ENCODE assay signal across 16 mouse cellular contexts in the genomic region with DNA sequence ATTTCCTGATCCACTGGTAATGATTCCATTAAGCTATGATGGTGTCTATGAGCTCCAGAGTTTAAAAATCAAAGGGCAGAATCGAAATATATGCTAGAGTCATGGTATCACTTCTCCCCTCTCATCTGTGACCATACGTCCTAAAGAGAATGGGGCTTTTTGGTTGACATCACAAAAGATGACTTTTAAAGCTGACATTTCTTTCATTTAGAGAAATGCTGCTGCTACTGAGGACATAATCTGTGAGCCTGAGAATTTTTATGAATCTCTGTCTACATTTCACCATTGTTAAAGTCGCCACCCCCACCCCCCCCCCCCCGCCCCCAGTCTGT.
A peak's percentile ranks its signal among the peaks of the same experiment; 100 is the strongest.
DNase-seq lines count a peak whose midpoint lies in the region; ATAC-seq and TF ChIP-seq lines count a peak whose summit lies in the region.
"Had no signal": no experiment of that assay in that cellular context is flagged by ENCODE, and none has a peak within 500 bp of the region (broad histone marks: within the 10 kb centered on the region; RNA-seq: fewer than 3 reads in every experiment).

No protein-coding gene starts in this region.

- 52% methylated on average over 4 of the region's 4 CpGs for WGBS in spleen, adult 2 months
- WGBS in neural tube, embryonic 14.5 days = 56% methylated on average over 4 of the region's 4 CpGs
- 74% methylated on average over 4 of the region's 4 CpGs for WGBS in hindbrain, embryonic 14.5 days
- 73% methylated on average over 4 of the region's 4 CpGs for WGBS in kidney, embryonic 16.5 days

- H3K9ac ChIP-seq in neural tube, embryonic 14.5 days (replicated peaks; ENCODE audit: low read depth, low read length) = no peak overlapping the region
- no peak overlapping the region for H3K9ac ChIP-seq in hindbrain, embryonic 14.5 days
- H3K9ac ChIP-seq in kidney, embryonic 16.5 days (replicated peaks; ENCODE audit: low read length) = no peak overlapping the region
- H3K9ac ChIP-seq: forebrain, embryonic 13.5 days; forebrain, postnatal 0 days; heart, embryonic 12.5 days had no signal

- H3K4me1 ChIP-seq in spleen, adult 2 months (ENCODE audit: control insufficient read depth, insufficient read depth, insufficient read length) = peaks cover 4% of the 10 kb centered on the region
- H3K4me1 ChIP-seq in neural tube, embryonic 14.5 days (ENCODE audit: control insufficient read depth, insufficient read depth, low read length) = no peaks in the 10 kb centered on the region
- no peaks in the 10 kb centered on the region for H3K4me1 ChIP-seq in hindbrain, embryonic 14.5 days (replicated peaks; ENCODE audit: control insufficient read depth, insufficient read depth, low read length)
- H3K4me1 ChIP-seq in kidney, embryonic 16.5 days (ENCODE audit: insufficient read depth, low read length) = no peaks in the 10 kb centered on the region
- H3K4me1 ChIP-seq: embryonic facial prominence, embryonic 10.5 days; forebrain, embryonic 13.5 days; heart, embryonic 12.5 days had no signal

- no peak for DNase-seq in spleen, adult 2 months (ENCODE audit: low read depth in 1 of 2, low spot score in 2 of 2)
- no peak for DNase-seq in spleen, postnatal 36 days (ENCODE audit: low spot score in 2 of 2)
- DNase-seq in hindbrain, embryonic 14.5 days (ENCODE audit: low spot score) = no peak
- DNase-seq in cerebellum, postnatal 10 days = no peak
- DNase-seq: adrenal gland, postnatal 10 days; cerebellum, adult 11-12 months; cerebellum, adult 9-10 months; forebrain, postnatal 0 days; gastrocnemius, postnatal 14 days had no signal

- H3K9me3 ChIP-seq in neural tube, embryonic 14.5 days (ENCODE audit: control insufficient read depth, low read length) = no peaks in the 10 kb centered on the region
- no peaks in the 10 kb centered on the region for H3K9me3 ChIP-seq in hindbrain, embryonic 14.5 days (ENCODE audit: control insufficient read depth, low read length)
- H3K9me3 ChIP-seq in kidney, embryonic 16.5 days (ENCODE audit: low read length) = no peaks in the 10 kb centered on the region
- H3K9me3 ChIP-seq: embryonic facial prominence, embryonic 10.5 days; forebrain, embryonic 13.5 days; G1E; heart, embryonic 12.5 days had no signal

- 0 out of 2 replicates have a peak, but pooled peaks have one; percentile 9 for ATAC-seq in megakaryocyte, adult 5-6 weeks (ENCODE audit: poor library complexity, severe bottlenecking)
- peak; percentile 14; the same call in 1 of the 2 replicates for ATAC-seq in neural tube, embryonic 14.5 days (ENCODE audit: low read depth)
- ATAC-seq in hindbrain, embryonic 14.5 days (ENCODE audit: low FRiP score) = no peak
- ATAC-seq in kidney, embryonic 16.5 days (ENCODE audit: low FRiP score, low TSS enrichment) = no peak
- ATAC-seq: forebrain, embryonic 13.5 days; forebrain, postnatal 0 days had no signal

- no peak for TF ChIP-seq POLR2A in spleen, adult 2 months (IDR thresholded peaks at IDR 0.05; ENCODE audit: low read depth, low read length)

- no peak overlapping the region for H3K4me2 ChIP-seq in neural tube, embryonic 14.5 days (ENCODE audit: low read depth, low read length)
- H3K4me2 ChIP-seq in hindbrain, embryonic 14.5 days (replicated peaks) = no peak overlapping the region
- no peak overlapping the region for H3K4me2 ChIP-seq in kidney, embryonic 16.5 days (replicated peaks; ENCODE audit: low read depth, low read length)
- H3K4me2 ChIP-seq: forebrain, embryonic 13.5 days; heart, embryonic 12.5 days had no signal

- no peak overlapping the region for H3K4me3 ChIP-seq in spleen, adult 2 months (ENCODE audit: extremely low read depth, insufficient read depth, insufficient read length)
- no peak overlapping the region for H3K4me3 ChIP-seq in neural tube, embryonic 14.5 days (ENCODE audit: low read depth, low read length)
- no peak overlapping the region for H3K4me3 ChIP-seq in hindbrain, embryonic 14.5 days (replicated peaks; ENCODE audit: low read length)
- H3K4me3 ChIP-seq in kidney, embryonic 16.5 days (ENCODE audit: low read length) = no peak overlapping the region
- H3K4me3 ChIP-seq: embryonic facial prominence, embryonic 10.5 days; forebrain, embryonic 13.5 days; heart, embryonic 12.5 days had no signal

- no peaks in the 10 kb centered on the region for H3K36me3 ChIP-seq in spleen, adult 2 months (ENCODE audit: control insufficient read depth, insufficient read depth, low read length)
- H3K36me3 ChIP-seq in neural tube, embryonic 14.5 days (ENCODE audit: control insufficient read depth, insufficient read depth, low read length) = no peaks in the 10 kb centered on the region
- no peaks in the 10 kb centered on the region for H3K36me3 ChIP-seq in hindbrain, embryonic 14.5 days (replicated peaks; ENCODE audit: control insufficient read depth, insufficient read depth)
- no peaks in the 10 kb centered on the region for H3K36me3 ChIP-seq in kidney, embryonic 16.5 days (ENCODE audit: insufficient read depth, low read length)
- H3K36me3 ChIP-seq: embryonic facial prominence, embryonic 10.5 days; G1E; heart, embryonic 12.5 days had no signal

- no peaks in the 10 kb centered on the region for H3K27me3 ChIP-seq in spleen, adult 2 months (ENCODE audit: control insufficient read depth, insufficient read depth, low read length)
- no peaks in the 10 kb centered on the region for H3K27me3 ChIP-seq in neural tube, embryonic 14.5 days (ENCODE audit: control insufficient read depth, insufficient read depth, low read length)
- H3K27me3 ChIP-seq in hindbrain, embryonic 14.5 days (ENCODE audit: control insufficient read depth, insufficient read depth, low read length) = no peaks in the 10 kb centered on the region
- H3K27me3 ChIP-seq in kidney, embryonic 16.5 days (ENCODE audit: insufficient read depth, low read length) = no peaks in the 10 kb centered on the region
- H3K27me3 ChIP-seq: forebrain, embryonic 13.5 days; heart, embryonic 12.5 days had no signal

- TF ChIP-seq CTCF in spleen, adult 2 months (IDR thresholded peaks at IDR 0.05; ENCODE audit: extremely low read depth, insufficient read depth, insufficient read length, insufficient replicate concordance) = no peak

- peak overlapping the region; percentile 35 for H3K27ac ChIP-seq in spleen, adult 2 months (ENCODE audit: insufficient read depth, low read length)
- H3K27ac ChIP-seq in neural tube, embryonic 14.5 days (ENCODE audit: low read depth, low read length) = no peak overlapping the region
- no peak overlapping the region for H3K27ac ChIP-seq in hindbrain, embryonic 14.5 days
- H3K27ac ChIP-seq in kidney, embryonic 16.5 days (ENCODE audit: low read length) = no peak overlapping the region
- H3K27ac ChIP-seq: embryonic facial prominence, embryonic 10.5 days; forebrain, embryonic 13.5 days had no signal

Comparison
In these comparisons a context has a peak if more than half of its experiments do, and no peak if none do; other contexts are left out.
1. ATAC-seq: peak in megakaryocyte, adult 5-6 weeks (single experiment) and neural tube, embryonic 14.5 days (single experiment); none in hindbrain, embryonic 14.5 days (single experiment) and kidney, embryonic 16.5 days (single experiment).